Comparison of ENCODE assay signal across 9 mouse cellular contexts in genomic region chr10:22777939-22778338, GRCm38 (mm10). TPM values are rescaled to one million over a fixed set of nuclear protein-coding genes. Genes with fewer than 3 reads are reported as not detected.
A peak's percentile ranks its signal among the peaks of the same experiment; 100 is the strongest.
DNase-seq lines count a peak whose midpoint lies in the region; ATAC-seq and TF ChIP-seq lines count a peak whose summit lies in the region.
"Had no signal": no experiment of that assay in that cellular context is flagged by ENCODE, and none has a peak within 500 bp of the region (broad histone marks: within the 10 kb centered on the region; RNA-seq: fewer than 3 reads in every experiment).

No protein-coding gene starts in this region.

- no peaks in the 10 kb centered on the region for H3K36me3 ChIP-seq in liver, embryonic 11.5 days (ENCODE audit: control insufficient read depth, insufficient read depth, low read length)
- no peaks in the 10 kb centered on the region for H3K36me3 ChIP-seq in embryonic facial prominence, embryonic 10.5 days (replicated peaks)
- no peaks in the 10 kb centered on the region for H3K36me3 ChIP-seq in limb, embryonic 10.5 days
- H3K36me3 ChIP-seq: liver, embryonic 13.5 days had no signal

- H3K4me3 ChIP-seq in cerebellum, adult 2 months (replicated peaks; ENCODE audit: insufficient read depth, low read depth, low read length), result no peak overlapping the region
- no peak overlapping the region for H3K4me3 ChIP-seq in liver, embryonic 11.5 days (ENCODE audit: low read depth, low read length)
- no peak overlapping the region for H3K4me3 ChIP-seq in embryonic facial prominence, embryonic 10.5 days
- no peak overlapping the region for H3K4me3 ChIP-seq in limb, embryonic 10.5 days
- H3K4me3 ChIP-seq: liver, embryonic 13.5 days had no signal

- H3K4me2 ChIP-seq in liver, embryonic 11.5 days, result no peak overlapping the region
- H3K4me2 ChIP-seq: liver, embryonic 13.5 days had no signal

- TF ChIP-seq POLR2A in cerebellum, adult 2 months (IDR thresholded peaks at IDR 0.05; ENCODE audit: borderline replicate concordance, insufficient read depth, low read length), result no peak

- TF ChIP-seq CTCF in cerebellum, adult 2 months (IDR thresholded peaks at IDR 0.05; ENCODE audit: borderline replicate concordance, insufficient read depth, low read depth, low read length), result peak; percentile 30; the same call in 1 of the 2 replicates

- 18% methylated on average over 5 of the region's 5 CpGs for WGBS in cerebellum, adult 2 months
- 15% methylated on average over 5 of the region's 5 CpGs for WGBS in liver, embryonic 11.5 days
- WGBS in embryonic facial prominence, embryonic 10.5 days, result 21% methylated on average over 5 of the region's 5 CpGs
- WGBS in limb, embryonic 10.5 days, result 21% methylated on average over 5 of the region's 5 CpGs

- peak in 1 of 2 experiments; percentile 9 for DNase-seq in cerebellum, adult 2 months
- DNase-seq in cerebellum, adult 9-11 months, result no peak
- DNase-seq in liver, result peak; percentile 10
- no peak for DNase-seq in liver, embryonic 11.5 days (ENCODE audit: low spot score)
- DNase-seq in embryonic facial prominence, embryonic 10.5 days (ENCODE audit: low spot score), result peak; percentile 45
- DNase-seq in limb, embryonic 10.5 days (ENCODE audit: low spot score), result peak; percentile 37
- peak; percentile 4 for DNase-seq in skeletal muscle tissue, adult 2 months (ENCODE audit: low read depth, low spot score)
- no peak for DNase-seq in thymus, postnatal 36 days
- DNase-seq: liver, embryonic 13.5 days had no signal

- no peak for ATAC-seq in liver, embryonic 11.5 days (replicated peaks; ENCODE audit: low FRiP score)

- no peak overlapping the region for H3K27ac ChIP-seq in cerebellum, adult 2 months (ENCODE audit: insufficient read depth, low read length)
- no peak overlapping the region for H3K27ac ChIP-seq in liver, embryonic 11.5 days (ENCODE audit: low read depth, low read length)
- no peak overlapping the region for H3K27ac ChIP-seq in embryonic facial prominence, embryonic 10.5 days (replicated peaks)
- no peak overlapping the region for H3K27ac ChIP-seq in limb, embryonic 10.5 days
- H3K27ac ChIP-seq: liver, embryonic 13.5 days had no signal

- H3K9ac ChIP-seq in liver, embryonic 11.5 days (ENCODE audit: low read depth, low read length), result no peak overlapping the region
- H3K9ac ChIP-seq: liver, embryonic 13.5 days had no signal

- H3K9me3 ChIP-seq in liver, embryonic 11.5 days (ENCODE audit: control insufficient read depth, low read length), result no peaks in the 10 kb centered on the region
- no peaks in the 10 kb centered on the region for H3K9me3 ChIP-seq in embryonic facial prominence, embryonic 10.5 days
- no peaks in the 10 kb centered on the region for H3K9me3 ChIP-seq in limb, embryonic 10.5 days (replicated peaks)
- H3K9me3 ChIP-seq: liver, embryonic 13.5 days had no signal

- no peaks in the 10 kb centered on the region for H3K27me3 ChIP-seq in cerebellum, adult 2 months (ENCODE audit: control insufficient read depth, insufficient read depth, low read length)
- no peaks in the 10 kb centered on the region for H3K27me3 ChIP-seq in liver, embryonic 11.5 days (replicated peaks; ENCODE audit: control insufficient read depth, insufficient read depth, low read length)
- H3K27me3 ChIP-seq in embryonic facial prominence, embryonic 10.5 days (replicated peaks; ENCODE audit: low read depth, poor library complexity, severe bottlenecking), result no peaks in the 10 kb centered on the region
- no peaks in the 10 kb centered on the region for H3K27me3 ChIP-seq in limb, embryonic 10.5 days (ENCODE audit: low read depth, poor library complexity, severe bottlenecking)
- H3K27me3 ChIP-seq: liver, embryonic 13.5 days had no signal

- H3K4me1 ChIP-seq in cerebellum, adult 2 months (ENCODE audit: control insufficient read depth, insufficient read depth, low read length), result no peaks in the 10 kb centered on the region
- no peaks in the 10 kb centered on the region for H3K4me1 ChIP-seq in liver, embryonic 11.5 days (replicated peaks; ENCODE audit: control insufficient read depth, insufficient read depth, low read length)
- no peaks in the 10 kb centered on the region for H3K4me1 ChIP-seq in embryonic facial prominence, embryonic 10.5 days
- no peaks in the 10 kb centered on the region for H3K4me1 ChIP-seq in limb, embryonic 10.5 days
- H3K4me1 ChIP-seq: liver, embryonic 13.5 days had no signal

RNA-seq across cellular contexts. Expression of gene Tcf21, which starts 42.0 kb away (rescaled TPM):
- polyA plus RNA-seq in cerebellum, adult 2 months (2012; rRNA removed), result 0.29 and 0.62 TPM in 2 replicates
- polyA plus RNA-seq in liver, embryonic 11.5 days (2014; fragmentation: Nextera tagmentation; extraction: Ambion mirVana), result 21.9 and 25.1 TPM in 2 replicates
- 4.8 and 5.0 TPM in 2 replicates for polyA plus RNA-seq in embryonic facial prominence, embryonic 10.5 days (2016; fragmentation: Nextera tagmentation; extraction: Ambion mirVana)
- 0.71 and 2.7 TPM in 2 replicates for polyA plus RNA-seq in limb, embryonic 10.5 days (2016; fragmentation: Nextera tagmentation; extraction: Ambion mirVana)

RNA-seq across cellular contexts. Expression of gene Tbpl1, which starts 46.2 kb away (rescaled TPM):
- 57.6 and 64.2 TPM in 2 replicates for polyA plus RNA-seq in cerebellum, adult 2 months (2012; rRNA removed)
- 54.0 and 61.9 TPM in 2 replicates for polyA plus RNA-seq in liver, embryonic 11.5 days (2014; fragmentation: Nextera tagmentation; extraction: Ambion mirVana)
- polyA plus RNA-seq in embryonic facial prominence, embryonic 10.5 days (2016; fragmentation: Nextera tagmentation; extraction: Ambion mirVana), result 89.1 and 91.8 TPM in 2 replicates
- 73.3 and 78.9 TPM in 2 replicates for polyA plus RNA-seq in limb, embryonic 10.5 days (2016; fragmentation: Nextera tagmentation; extraction: Ambion mirVana)

Comparison
In these comparisons a context has a peak if more than half of its experiments do, and no peak if none do; other contexts are left out.
1. DNase-seq: peak in liver (single experiment), embryonic facial prominence, embryonic 10.5 days (single experiment), limb, embryonic 10.5 days (single experiment) and skeletal muscle tissue, adult 2 months (single experiment); none in cerebellum, adult 9-11 months (single experiment), liver, embryonic 11.5 days (single experiment) and thymus, postnatal 36 days (0 of 2).